Mouse (Mus musculus) cerebellum, adult 2 months (tissue): ENCODE measurements at regions not wholly inside any gene's neighbourhood (a gene's known extent, or its start where the extent isn't known, plus 50 kb on each side); places are given as distances from the start of the nearest gene placed in this dataset.

Source experiments
- CTCF ChIP-seq: fragments of 200-500 bp; IDR thresholded peaks from 2 replicates; pipeline ENCODE4 v1.5.1; 2011; ENCODE audit warnings: low read depth, mild to moderate bottlenecking, control low read depth, low read length, moderate library complexity, borderline replicate concordance; ENCODE audit not compliant: insufficient read depth
- POLR2A ChIP-seq: fragments of 200-500 bp; IDR thresholded peaks from 2 replicates; pipeline ENCODE4 v1.6.1; 2011; ENCODE audit warnings: low read length, control low read depth, borderline replicate concordance; ENCODE audit not compliant: insufficient read depth

DNA sequence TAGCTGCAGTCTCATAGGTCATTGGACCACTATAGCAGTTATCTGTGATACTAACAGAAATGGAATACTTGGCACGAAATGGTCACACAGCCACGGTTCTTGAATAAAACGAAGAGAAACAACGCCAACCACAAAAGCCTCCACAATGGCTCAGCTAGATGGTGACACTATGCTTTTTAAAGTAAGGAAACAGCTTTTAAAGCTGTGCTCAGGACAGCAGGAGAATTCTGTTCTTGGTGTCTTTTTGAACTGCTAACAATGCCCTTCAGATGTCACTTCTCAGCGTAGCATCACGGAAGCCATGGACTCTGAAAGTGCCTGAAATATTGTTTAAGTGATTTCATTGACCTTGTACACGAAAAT is 135.7 kb downstream of the Klhl25 start:
- TF ChIP-seq CTCF, result no peak
- no peak for TF ChIP-seq POLR2A
